ENCODE assay signal across 11 mouse cellular contexts in genomic region chr4:97893915-97894884, GRCm38 (mm10).
DNase-seq lines count a peak whose midpoint lies in the region; ATAC-seq and TF ChIP-seq lines count a peak whose summit lies in the region.
"Had no signal": no experiment of that assay in that cellular context is flagged by ENCODE, and none has a peak within 500 bp of the region (broad histone marks: within the 10 kb centered on the region; RNA-seq: fewer than 3 reads in every experiment).

No protein-coding gene starts in this region.

- peaks cover 13% of the 10 kb centered on the region for H3K4me1 ChIP-seq in limb, embryonic 14.5 days (ENCODE audit: control insufficient read depth, insufficient read depth, low read length)
- H3K4me1 ChIP-seq in limb, embryonic 10.5 days = no peaks in the 10 kb centered on the region
- peaks cover 0 to 5% of the 10 kb centered on the region in 2 experiments; a peak in 1 of 4 replicates for H3K4me1 ChIP-seq in liver, embryonic 14.5 days (replicated peaks; ENCODE audit: control insufficient read depth in 2 of 2, insufficient read depth in 2 of 2, low read length in 1 of 2)

- no peak for TF ChIP-seq CTCF in liver, embryonic 14.5 days (IDR thresholded peaks at IDR 0.05; ENCODE audit: low read depth)

- no peak for TF ChIP-seq POLR2A in limb, embryonic 14.5 days (IDR thresholded peaks at IDR 0.05; ENCODE audit: borderline replicate concordance, extremely low read depth, insufficient read depth, insufficient read length)

- 81% methylated on average over 10 of the region's 10 CpGs for WGBS in limb, embryonic 14.5 days
- WGBS in limb, embryonic 10.5 days = 92% methylated on average over 10 of the region's 10 CpGs
- WGBS in liver, embryonic 14.5 days (ENCODE audit: insufficient replicate concordance) = 49% methylated on average over 10 of the region's 10 CpGs

- H3K4me3 ChIP-seq in limb, embryonic 14.5 days (replicated peaks; ENCODE audit: low read length) = no peak overlapping the region
- no peak overlapping the region for H3K4me3 ChIP-seq in limb, embryonic 10.5 days
- no peak overlapping the region for H3K4me3 ChIP-seq in liver, embryonic 14.5 days (ENCODE audit: insufficient read depth in 1 of 2, low read depth in 2 of 2, low read length in 2 of 2)

- no peaks in the 10 kb centered on the region for H3K9me3 ChIP-seq in limb, embryonic 14.5 days (ENCODE audit: control insufficient read depth, low read length)
- no peaks in the 10 kb centered on the region for H3K9me3 ChIP-seq in limb, embryonic 10.5 days (replicated peaks)
- H3K9me3 ChIP-seq in liver, embryonic 14.5 days (ENCODE audit: control insufficient read depth, low read length) = no peaks in the 10 kb centered on the region

- no peak overlapping the region for H3K4me2 ChIP-seq in limb, embryonic 14.5 days (replicated peaks; ENCODE audit: low read depth, low read length, severe bottlenecking)
- H3K4me2 ChIP-seq in liver, embryonic 14.5 days (ENCODE audit: low read depth) = no peak overlapping the region

- no peak overlapping the region for H3K27ac ChIP-seq in limb, embryonic 14.5 days (replicated peaks; ENCODE audit: low read depth, low read length)
- H3K27ac ChIP-seq in limb, embryonic 10.5 days = no peak overlapping the region
- H3K27ac ChIP-seq in liver, embryonic 14.5 days = no peak overlapping the region

- no peaks in the 10 kb centered on the region for H3K27me3 ChIP-seq in limb, embryonic 14.5 days (ENCODE audit: control insufficient read depth, insufficient read depth, low read length)
- no peaks in the 10 kb centered on the region for H3K27me3 ChIP-seq in limb, embryonic 10.5 days (ENCODE audit: low read depth, poor library complexity, severe bottlenecking)
- no peaks in the 10 kb centered on the region for H3K27me3 ChIP-seq in liver, embryonic 14.5 days (ENCODE audit: control insufficient read depth, insufficient read depth, low read length)
- H3K27me3 ChIP-seq: CH12.LX had no signal

- no peak overlapping the region for H3K9ac ChIP-seq in limb, embryonic 14.5 days (ENCODE audit: low read depth, low read length, severe bottlenecking)
- no peak overlapping the region for H3K9ac ChIP-seq in liver, embryonic 14.5 days (replicated peaks)

- peak; percentile 41 to 72 for DNase-seq in frontal cortex, adult 2 months (ENCODE audit: extremely low spot score in 1 of 2, low spot score in 1 of 2)
- DNase-seq in frontal cortex, postnatal 10 days (ENCODE audit: low spot score in 2 of 2) = no peak
- peak; percentile 35 for DNase-seq in limb, embryonic 14.5 days (ENCODE audit: low spot score)
- DNase-seq in limb, embryonic 10.5 days (ENCODE audit: low spot score) = no peak
- peak; percentile 23 for DNase-seq in c-Kit-positive CD71-positive TER-119-negative erythroid progenitor cells, embryonic 14.5 days (ENCODE audit: low read depth)
- DNase-seq in liver, embryonic 14.5 days (ENCODE audit: low read depth in 3 of 3, low spot score in 3 of 3) = no peak
- no peak for DNase-seq in ovary, postnatal 14 days (ENCODE audit: low spot score)
- DNase-seq in kidney, postnatal 36 days = no peak
- DNase-seq: adrenal gland, adult 2 months; left cerebral cortex, postnatal 4 days had no signal

- no peaks in the 10 kb centered on the region for H3K36me3 ChIP-seq in limb, embryonic 14.5 days (ENCODE audit: control insufficient read depth, insufficient read depth, low read length)
- no peaks in the 10 kb centered on the region for H3K36me3 ChIP-seq in limb, embryonic 10.5 days
- no peaks in the 10 kb centered on the region for H3K36me3 ChIP-seq in liver, embryonic 14.5 days (replicated peaks; ENCODE audit: control insufficient read depth, insufficient read depth, low read depth)

- no peak for ATAC-seq in limb, embryonic 14.5 days (ENCODE audit: low FRiP score, low read depth)
- ATAC-seq in liver, embryonic 14.5 days (ENCODE audit: insufficient read depth) = peak; percentile 68; the same call in 1 of the 2 replicates

- TF ChIP-seq EP300 in liver, embryonic 14.5 days (IDR thresholded peaks at IDR 0.05; ENCODE audit: low read depth) = peak; percentile 42

Comparison
In these comparisons a context has a peak if more than half of its experiments do, and no peak if none do; other contexts are left out.
1. DNase-seq: peak in frontal cortex, adult 2 months (2 of 2), limb, embryonic 14.5 days (single experiment) and c-Kit-positive CD71-positive TER-119-negative erythroid progenitor cells, embryonic 14.5 days (single experiment); none in frontal cortex, postnatal 10 days (0 of 2), limb, embryonic 10.5 days (single experiment), liver, embryonic 14.5 days (0 of 3), ovary, postnatal 14 days (single experiment) and kidney, postnatal 36 days (0 of 2).